Mouse (Mus musculus): ENCODE measurements around the gene Tmcc1.

The Tmcc1 gene

GRCm38 (mm10) chr6:115971273-115972060, 221.8 kb downstream of the Tmcc1 start:
- DNase-seq (ENCODE audit: low spot score), result no peak

GRCm38 (mm10) chr6:115969952-115970351, 223.3 kb downstream of the Tmcc1 start:
- DNase-seq (ENCODE audit: low spot score), result no peak

DNA sequence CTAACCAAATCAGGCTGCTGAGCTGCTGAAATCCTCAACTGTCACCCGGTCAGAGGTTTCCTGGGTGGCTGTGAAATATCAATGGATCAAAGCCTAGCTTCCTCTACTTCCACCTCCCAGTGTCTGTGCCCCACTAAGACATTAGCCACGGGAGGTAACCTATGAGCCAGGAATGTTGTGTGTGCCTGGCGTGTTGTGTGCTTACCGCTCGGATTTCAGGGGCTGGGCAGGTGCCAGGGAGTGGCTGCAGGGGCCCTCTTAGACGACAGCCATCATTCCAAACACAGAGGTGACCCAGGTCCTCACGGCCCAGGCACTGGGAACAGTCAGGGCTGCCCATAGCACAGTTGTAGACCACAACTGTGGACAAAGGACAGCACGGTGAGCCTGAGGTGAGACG, 224.2 kb downstream of the Tmcc1 start:
- no peak for DNase-seq (ENCODE audit: low spot score)

- DNase-seq (ENCODE audit: low spot score), result no peak
Observed at GRCm38 (mm10) chr6:115968700-115969099, 224.6 kb downstream of the Tmcc1 start.

Measured in c-Kit-positive CD71-positive TER-119-positive erythroid progenitor cells, embryonic 14.5 days (primary cell).